Mouse (Mus musculus) kidney, adult 18-20 months (tissue): ENCODE measurements around the gene Fgd4.
"Not testable (repeated sequence)": the region's sequence is repeated elsewhere in the genome, so short reads cannot be mapped to it uniquely, and the experiment has no call there.

ENCODE experiments used
- DNase-seq: peaks from one replicate; pipeline ENCODE4 v3.0.0; 2021

Gene Fgd4

GRCm38 (mm10) chr16:16539396-16539795 is 61.0 kb downstream of the Fgd4 start:
- not testable (repeated sequence) for DNase-seq

DNA sequence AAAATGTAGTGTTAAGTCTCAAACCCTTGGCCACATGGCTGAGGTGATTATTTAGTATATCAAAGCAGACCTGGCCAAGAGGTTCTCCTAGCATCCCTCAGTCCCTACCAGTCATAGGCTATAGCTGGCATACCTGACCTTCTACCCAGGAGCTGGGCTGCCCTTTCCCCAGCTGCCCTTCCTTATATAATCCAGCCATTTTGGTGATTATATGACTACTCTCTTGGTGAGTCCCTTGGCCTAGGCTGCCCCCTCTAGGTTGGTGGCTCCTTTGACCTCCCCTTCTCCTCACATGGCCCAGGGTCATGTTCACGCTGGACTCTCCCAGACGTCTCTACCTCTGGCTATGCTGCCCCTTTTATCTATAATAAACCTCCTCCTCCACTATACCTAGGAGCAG is 65.1 kb downstream of the Fgd4 start:
- no peak for DNase-seq

DNA sequence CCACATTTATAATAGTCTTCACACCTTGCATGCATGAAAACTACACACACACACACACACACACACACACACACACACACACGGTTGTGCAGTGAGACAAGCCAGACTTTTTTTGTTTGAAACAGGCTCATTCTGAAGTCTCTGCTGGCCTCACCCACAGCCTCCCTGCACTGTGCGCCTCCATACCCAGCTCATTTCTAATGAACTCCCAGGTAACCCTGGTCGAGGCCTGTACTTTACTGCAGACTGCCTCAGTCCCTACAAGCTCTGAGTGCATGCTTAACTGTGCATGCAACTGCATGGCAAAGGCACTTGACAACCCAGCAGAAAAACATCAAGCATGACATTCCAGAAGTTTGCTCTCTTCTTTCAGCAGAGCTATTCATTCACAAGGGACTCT is 72.3 kb downstream of the Fgd4 start:
- no peak for DNase-seq

DNA sequence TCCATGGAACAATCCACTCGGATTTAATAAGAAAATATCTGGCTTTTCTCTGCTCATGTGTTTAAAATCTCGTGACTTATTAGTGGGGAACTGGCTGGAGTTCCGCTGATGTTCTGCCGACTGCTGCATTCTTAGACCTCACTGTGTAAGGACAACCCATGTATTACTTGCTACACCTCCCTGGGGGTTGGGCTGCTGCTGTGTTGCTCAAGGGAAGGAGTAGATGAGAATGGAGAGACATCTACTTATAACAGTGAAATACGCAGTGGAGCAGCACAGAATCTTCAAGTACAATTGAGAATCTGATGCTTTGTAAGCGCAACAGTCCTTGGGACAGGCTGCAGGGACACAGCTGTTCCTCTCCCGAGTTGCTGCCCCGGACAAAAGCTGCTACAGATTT is 73.1 kb downstream of the Fgd4 start:
- peak; percentile 63 for DNase-seq

DNA sequence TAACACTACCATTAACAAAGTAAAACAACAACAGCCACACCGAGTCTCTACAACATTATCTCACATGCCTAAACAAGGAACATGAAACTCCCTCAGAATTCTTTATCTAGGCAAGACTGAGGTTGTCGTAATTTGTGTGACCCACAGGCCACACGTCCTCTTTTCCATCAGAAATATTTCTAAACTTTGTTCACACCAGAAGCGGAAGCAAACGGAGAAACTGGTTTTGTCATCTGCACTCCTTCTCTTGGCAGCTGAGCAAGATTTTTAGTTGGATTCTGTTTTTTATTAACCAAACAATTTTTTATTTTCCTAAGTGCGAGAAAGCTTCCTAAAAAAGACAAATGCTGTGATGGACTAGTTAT is 73.6 kb downstream of the Fgd4 start:
- peak; percentile 21 for DNase-seq

DNA sequence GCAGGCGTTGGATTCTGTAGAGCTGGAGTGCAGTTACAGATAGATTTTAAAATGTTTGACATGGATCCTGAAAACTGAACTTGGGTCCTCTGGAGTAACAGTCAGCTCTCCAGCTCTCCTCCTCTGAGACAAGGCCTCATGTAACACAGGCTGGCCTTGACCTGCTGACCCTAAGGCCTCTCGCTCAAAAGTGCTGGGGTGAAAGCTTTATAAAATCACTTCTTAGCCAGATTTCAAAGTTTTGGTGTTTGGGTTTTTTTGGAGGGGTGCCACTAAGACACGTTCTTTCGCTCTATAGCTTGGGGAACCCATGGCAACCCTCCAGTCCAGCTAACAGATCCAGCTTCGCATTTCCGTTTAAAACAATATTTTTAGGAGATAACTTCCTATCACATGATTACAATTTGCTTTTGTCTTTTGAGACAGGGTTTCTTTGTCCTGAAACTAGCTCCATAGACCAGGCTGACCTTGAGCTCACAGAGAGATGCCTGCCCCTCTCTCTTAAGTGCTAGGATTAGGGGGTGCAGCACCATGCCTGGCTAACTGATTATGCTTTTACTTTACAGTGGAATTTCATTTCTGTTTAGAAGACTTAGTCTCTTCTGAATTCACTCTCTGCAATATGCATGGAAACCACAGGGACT is 74.1 kb downstream of the Fgd4 start:
- no peak for DNase-seq

DNA sequence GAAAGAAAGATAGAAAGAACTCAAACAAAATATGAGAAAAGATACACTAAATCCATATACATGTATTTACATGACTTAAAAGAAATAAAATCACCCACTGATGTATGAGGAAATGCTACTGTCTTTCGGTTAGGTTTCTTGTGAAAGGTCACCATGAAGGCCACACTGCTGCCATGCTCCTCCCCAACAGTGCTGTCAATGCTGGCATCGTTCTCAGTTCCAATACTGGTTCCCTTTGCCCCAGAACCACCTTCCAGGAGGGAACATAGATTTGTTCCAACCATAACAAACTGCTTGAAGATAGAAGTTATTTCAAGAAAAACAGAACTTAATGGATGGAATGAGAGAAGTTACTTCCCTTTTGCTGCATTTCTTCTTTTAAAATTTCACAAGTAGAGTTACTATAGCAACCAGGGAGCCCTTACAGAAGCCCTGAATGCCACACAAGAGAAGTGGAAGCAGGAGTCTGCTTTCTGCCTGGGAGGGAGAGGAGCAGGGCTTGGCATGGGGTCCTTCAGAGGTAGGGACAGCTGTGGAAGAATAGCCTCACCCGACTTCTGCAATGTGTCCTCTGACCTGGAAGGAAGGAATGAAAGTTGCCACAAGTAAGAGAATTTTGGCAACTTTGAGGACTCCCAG is 75.0 kb downstream of the Fgd4 start:
- DNase-seq = no peak

DNA sequence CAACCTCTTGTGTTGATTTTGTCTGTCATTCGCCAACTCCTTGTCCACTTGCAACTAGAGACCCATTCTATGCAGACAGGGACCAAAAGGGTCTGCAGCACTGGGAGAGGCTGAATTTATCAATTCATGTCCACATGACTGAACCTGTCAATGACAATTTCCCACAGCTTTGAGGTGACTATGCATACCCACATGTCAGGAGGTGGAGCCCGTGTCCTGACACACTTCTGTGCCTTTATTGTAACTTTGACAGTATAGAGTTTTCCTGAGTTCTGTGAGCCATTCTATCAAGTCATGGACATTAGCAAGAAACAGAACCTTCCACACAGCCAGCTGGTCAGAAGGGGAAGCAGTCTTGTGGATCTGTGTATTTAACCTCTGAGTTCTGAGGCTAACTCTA is 76.7 kb downstream of the Fgd4 start:
- DNase-seq = no peak

DNA sequence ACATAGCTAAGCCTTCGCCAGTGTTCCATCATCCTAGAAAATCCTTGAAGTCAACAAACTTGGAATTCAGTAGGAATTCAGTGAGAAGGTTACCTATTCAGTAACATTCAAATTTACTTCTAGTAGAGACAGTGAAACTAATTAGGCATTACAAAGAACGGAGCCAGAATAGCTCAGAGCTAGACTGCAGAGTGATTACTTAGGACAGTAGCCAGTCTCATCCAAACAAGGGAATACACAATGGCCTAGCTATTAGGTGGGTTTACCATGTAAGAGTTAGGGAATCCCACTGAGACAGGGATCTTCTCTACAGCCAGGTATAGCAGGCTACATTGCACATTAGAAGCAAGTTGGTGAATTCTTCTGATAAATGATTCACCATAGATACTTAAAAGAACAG is 77.5 kb downstream of the Fgd4 start:
- not testable (repeated sequence) for DNase-seq

DNA sequence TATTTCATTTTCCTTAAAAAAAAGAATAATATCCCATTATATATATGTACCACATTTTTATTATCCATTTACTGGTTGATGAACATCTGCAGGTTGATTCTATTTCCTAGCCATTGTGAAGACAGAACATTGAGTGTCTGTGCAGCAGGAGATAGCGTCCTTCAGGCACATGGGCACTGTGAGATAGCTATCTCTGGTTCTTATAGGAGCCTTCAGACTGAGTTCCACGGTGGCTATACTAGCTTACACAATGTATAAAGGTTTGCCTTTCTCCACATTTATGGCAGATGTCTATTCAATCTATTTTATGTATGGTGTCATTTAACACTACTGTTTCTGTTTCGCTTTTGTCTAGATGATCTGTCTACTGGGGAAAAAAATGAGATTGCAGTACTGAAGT is 98.9 kb downstream of the Fgd4 start:
- DNase-seq = no peak

DNA sequence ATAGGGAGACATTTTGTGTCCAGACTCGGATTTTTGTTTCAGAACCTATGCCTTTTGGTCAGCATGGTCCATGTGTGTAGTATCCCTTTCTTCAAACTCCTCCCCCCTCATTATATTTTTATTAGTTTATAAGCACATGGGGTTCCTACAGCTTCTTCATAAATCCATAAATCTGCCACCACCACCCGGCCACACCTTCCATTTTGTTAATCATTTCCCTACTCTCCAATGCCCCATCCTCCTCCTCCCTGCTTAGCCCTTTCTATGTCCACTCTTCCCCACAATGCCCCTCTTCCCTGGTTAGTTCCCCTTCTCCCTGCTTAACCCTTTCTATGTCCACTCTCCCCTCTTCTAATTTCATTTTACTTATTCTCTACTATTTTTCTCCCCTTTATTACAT is 99.4 kb downstream of the Fgd4 start:
- no peak for DNase-seq

DNA sequence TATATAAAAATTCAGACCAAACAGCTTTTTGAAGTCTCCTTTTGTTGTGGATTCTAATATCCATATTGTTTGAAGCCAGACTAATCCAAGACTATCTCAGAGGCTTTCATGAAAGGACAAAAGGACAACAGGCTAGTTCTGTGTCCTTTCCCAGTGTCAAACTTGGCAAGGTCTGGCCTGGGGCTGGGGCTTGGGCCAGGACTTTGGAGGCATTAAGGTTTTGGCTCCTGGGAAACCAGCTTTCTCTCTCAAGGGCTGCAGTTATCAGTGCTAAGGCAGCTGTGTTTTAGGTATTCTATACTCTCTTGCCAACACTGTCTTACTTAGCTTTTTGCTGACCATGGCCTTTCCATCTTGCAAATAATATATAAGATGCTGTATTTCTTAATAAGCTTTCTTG is 101.6 kb downstream of the Fgd4 start:
- DNase-seq = no peak

DNA sequence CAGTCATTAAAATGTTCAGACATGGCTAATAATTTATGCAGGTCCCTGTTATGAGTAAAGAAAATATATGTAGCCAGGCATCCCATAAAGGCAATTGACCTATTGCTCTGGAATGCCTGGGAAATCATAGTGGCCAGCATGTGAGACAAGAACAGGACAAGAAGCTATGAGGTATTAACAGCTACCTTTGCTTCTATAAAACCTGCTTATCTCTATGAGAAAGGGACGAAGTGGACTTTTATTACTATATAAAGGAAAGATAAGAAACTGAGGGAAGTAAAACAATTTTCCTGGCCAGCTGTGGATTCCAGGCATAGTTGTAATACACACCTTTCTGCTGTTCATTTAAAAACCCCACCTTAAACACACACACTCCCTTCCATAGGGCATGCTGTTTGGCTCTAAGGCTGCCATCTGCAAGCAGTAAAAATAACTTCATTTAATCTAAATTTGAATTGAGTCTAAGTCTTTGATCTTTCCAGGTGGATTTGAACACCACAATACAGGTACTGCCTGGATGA is 114.8 kb downstream of the Fgd4 start:
- no peak for DNase-seq

GRCm38 (mm10) chr16:16484601-16485000 is 115.7 kb downstream of the Fgd4 start:
- DNase-seq = no peak

GRCm38 (mm10) chr16:16473451-16473850 is 126.9 kb downstream of the Fgd4 start:
- DNase-seq = not testable (repeated sequence)

DNA sequence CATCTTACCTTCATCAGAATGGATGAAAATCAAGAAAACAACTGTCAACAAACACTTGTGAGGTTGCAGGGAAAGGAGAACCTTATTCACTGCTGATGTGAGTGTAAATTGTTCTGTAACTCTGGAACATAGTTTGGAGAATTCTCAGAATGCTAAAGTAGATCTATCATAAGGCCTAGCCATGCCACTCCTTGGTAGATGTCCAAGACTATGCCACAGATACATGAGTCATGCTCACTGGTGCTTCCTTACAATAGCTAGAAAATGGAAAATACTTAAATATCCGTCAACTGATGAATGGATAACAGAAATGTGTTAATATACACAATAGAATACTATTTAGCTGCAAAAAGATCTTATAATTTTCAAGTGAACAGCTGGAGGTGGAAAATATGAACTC is 150.3 kb downstream of the Fgd4 start:
- no peak for DNase-seq

GRCm38 (mm10) chr16:16438436-16438835 is 161.9 kb downstream of the Fgd4 start:
- DNase-seq = no peak

GRCm38 (mm10) chr16:16422456-16422855 is 177.9 kb downstream of the Fgd4 start:
- DNase-seq = no peak

DNA sequence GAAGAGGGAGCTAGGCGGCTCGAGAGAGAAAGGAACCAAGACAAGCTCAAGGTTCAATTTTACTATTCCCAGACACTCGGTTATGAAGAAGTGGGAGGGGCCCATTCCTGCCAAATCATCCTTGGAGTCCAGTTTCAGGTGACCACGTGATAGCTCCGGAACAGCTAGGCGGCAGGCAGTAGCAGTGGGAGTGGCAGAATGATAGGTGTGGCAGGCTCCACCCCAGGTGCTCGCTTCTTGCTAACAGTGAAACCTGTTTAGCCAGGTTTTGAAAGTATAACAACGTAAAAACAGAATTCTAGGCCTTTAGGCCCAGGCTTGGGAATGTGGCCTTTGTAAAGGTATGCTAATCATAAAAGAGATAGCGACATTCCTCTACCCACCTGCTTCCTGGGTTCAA is 233.1 kb downstream of the Fgd4 start:
- peak; percentile 7 for DNase-seq
